Mouse (Mus musculus): ENCODE measurements around the gene Nmnat3. TPM values are rescaled to one million over a fixed set of nuclear protein-coding genes. Genes with fewer than 3 reads are reported as not detected.

Gene Nmnat3
- polyA plus RNA-seq, 1 experiment from 2014 or later, result 2.7 TPM

Other genes with a start within 250 kb of the Nmnat3 start
- gene Rbp1, start 135.5 kb downstream of the Nmnat3 start, polyA plus RNA-seq (2014; fragmentation: Nextera tagmentation; extraction: Ambion mirVana), result 29.5 and 30.4 TPM in 2 replicates
- gene Rbp2, start 198.7 kb downstream of the Nmnat3 start, polyA plus RNA-seq (2014; fragmentation: Nextera tagmentation; extraction: Ambion mirVana), result 0.27 TPM in 1 of 2 replicates, not detected in the other

All from limb, embryonic 11.5 days (tissue).